Mouse (Mus musculus) hindbrain, embryonic 11.5 days (tissue): ENCODE measurements around the gene Inhbc. TPM values are rescaled to one million over a fixed set of nuclear protein-coding genes. Genes with fewer than 3 reads are reported as not detected.
"Not testable (repeated sequence)": the region's sequence is repeated elsewhere in the genome, so short reads cannot be mapped to it uniquely, and the experiment has no call there.

ENCODE experiments used
- ATAC-seq: fragments of 200-750 bp; cut with Nextera tagmentation; 2 replicates; pipeline ENCODE4 v1.8.0; 2017; ENCODE audit warnings: mild to moderate bottlenecking, moderate TSS enrichment, moderate library complexity; ENCODE audit not compliant: low FRiP score
- DNase-seq: peaks from one replicate; pipeline ENCODE4 v3.0.0-alpha.2; 2015; ENCODE audit warnings: low spot score
- H3K27ac ChIP-seq: fragments of 300-500 bp; sonication (generic); 2 replicates; pipeline ENCODE4 v1.5.1; 2014; ENCODE audit warnings: mild to moderate bottlenecking, low read depth, low read length
- H3K27me3 ChIP-seq: fragments of 300-500 bp; sonication (generic); 2 replicates; pipeline ENCODE4 v1.6.1; 2014; ENCODE audit warnings: mild to moderate bottlenecking, low read length, moderate library complexity, mixed read lengths; ENCODE audit not compliant: control insufficient read depth, insufficient read depth
- H3K36me3 ChIP-seq: fragments of 300-500 bp; sonication (generic); 2 replicates; pipeline ENCODE4 v1.6.1; 2014; ENCODE audit warnings: mild to moderate bottlenecking, low read length, moderate library complexity, mixed read lengths; ENCODE audit not compliant: control insufficient read depth, insufficient read depth
- H3K4me1 ChIP-seq: fragments of 300-500 bp; sonication (generic); replicated peaks from 2 replicates; pipeline ENCODE4 v1.6.1; 2014; ENCODE audit warnings: low read length, mixed read lengths; ENCODE audit not compliant: control insufficient read depth, insufficient read depth
- H3K4me2 ChIP-seq: fragments of 300-500 bp; sonication (generic); replicated peaks from 2 replicates; pipeline ENCODE4 v1.6.1; 2014; ENCODE audit warnings: mild to moderate bottlenecking, low read depth, low read length
- H3K4me3 ChIP-seq: fragments of 300-500 bp; sonication (generic); 2 replicates; pipeline ENCODE4 v1.5.1; 2014; ENCODE audit warnings: low read depth, low read length
- H3K9ac ChIP-seq: fragments of 300-500 bp; sonication (generic); 2 replicates; pipeline ENCODE4 v1.6.1; 2014; ENCODE audit warnings: low read depth, low read length
- H3K9me3 ChIP-seq: fragments of 300-500 bp; sonication (generic); 2 replicates; pipeline ENCODE4 v1.6.1; 2016; ENCODE audit warnings: low read length; ENCODE audit not compliant: control insufficient read depth
- WGBS: fragments of 180-500 bp; shearing (Covaris S2); extraction: QIAGEN DNeasy Blood & Tissue Kit; methylation state at CpG from one replicate; pipeline ENCODE4 v1.1.7; 2014; 5-methylcytosine and 5-hydroxymethylcytosine counted together
- polyA plus RNA-seq: library from polyadenylated mRNA; unstranded; fragments of >200 nt; fragmentation: Nextera tagmentation; extraction: Ambion mirVana; gene quantifications from 2 replicates; pipeline ENCODE4 v1.2.1, GENCODE M21; 2014

Gene Inhbc
- polyA plus RNA-seq, 1 experiment from 2014 or later = not detected

- Histone ChIP-seq H3K9ac (no peak overlapping the region), H3K27me3 (peaks cover 13% of the 10 kb centered on the region), H3K36me3 (no peaks in the 10 kb centered on the region), H3K4me2 (no peak overlapping the region), H3K9me3 (no peaks in the 10 kb centered on the region), H3K4me1 (no peaks in the 10 kb centered on the region), H3K4me3 (no peak overlapping the region), H3K27ac (no peak overlapping the region)
- 84% methylated on average over 7 of the region's 7 CpGs for WGBS
- no peak for DNase-seq
- no peak for ATAC-seq
These were observed 50.3 kb downstream of the Inhbc start for GRCm38 (mm10) chr10:127319969-127320368.

DNA sequence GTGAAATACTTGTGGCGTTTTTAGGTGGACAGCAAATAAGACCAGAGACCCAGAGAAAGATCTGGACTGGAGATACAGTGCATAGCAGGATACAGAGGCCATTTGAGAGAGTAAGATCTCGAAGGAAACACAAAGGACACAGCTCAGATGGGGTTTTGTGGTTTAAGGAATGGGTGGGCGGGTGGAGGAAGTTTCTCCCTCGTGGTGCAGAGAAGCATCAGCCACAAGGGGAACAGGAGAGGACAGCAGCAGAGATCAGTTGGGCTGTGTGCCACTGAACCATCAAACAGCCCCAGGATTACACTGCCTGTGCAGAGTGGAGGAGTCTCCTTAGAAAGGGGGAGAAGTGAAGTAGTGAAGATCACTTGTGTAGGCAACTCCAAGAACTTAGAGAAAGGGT, 52.2 kb downstream of the Inhbc start:
- no peak overlapping the region for H3K9ac ChIP-seq
- ATAC-seq = no peak
- DNase-seq = no peak
- no peaks in the 10 kb centered on the region for H3K27me3 ChIP-seq
- no peaks in the 10 kb centered on the region for H3K36me3 ChIP-seq
- H3K4me3 ChIP-seq = no peak overlapping the region
- 51% methylated on average over 4 of the region's 4 CpGs for WGBS
- H3K9me3 ChIP-seq = no peaks in the 10 kb centered on the region
- no peak overlapping the region for H3K4me2 ChIP-seq
- no peak overlapping the region for H3K27ac ChIP-seq
- H3K4me1 ChIP-seq = no peaks in the 10 kb centered on the region

GRCm38 (mm10) chr10:127317277-127317676, 53.0 kb downstream of the Inhbc start:
- Histone ChIP-seq H3K4me1 (no peaks in the 10 kb centered on the region), H3K36me3 (no peaks in the 10 kb centered on the region), H3K27ac (no peak overlapping the region), H3K4me3 (no peak overlapping the region), H3K27me3 (no peaks in the 10 kb centered on the region), H3K4me2 (no peak overlapping the region), H3K9ac (no peak overlapping the region), H3K9me3 (no peaks in the 10 kb centered on the region)
- ATAC-seq = no peak
- WGBS = 81% methylated on average over 2 of the region's 2 CpGs
- DNase-seq = no peak

GRCm38 (mm10) chr10:127314950-127315349, 55.3 kb downstream of the Inhbc start:
- not testable (repeated sequence) for H3K36me3 ChIP-seq, H3K4me2 ChIP-seq, H3K27me3 ChIP-seq, H3K9ac ChIP-seq, H3K27ac ChIP-seq, H3K9me3 ChIP-seq, DNase-seq, H3K4me3 ChIP-seq, H3K4me1 ChIP-seq, ATAC-seq
- 83% methylated on average over 1 of the region's 1 CpGs for WGBS

DNA sequence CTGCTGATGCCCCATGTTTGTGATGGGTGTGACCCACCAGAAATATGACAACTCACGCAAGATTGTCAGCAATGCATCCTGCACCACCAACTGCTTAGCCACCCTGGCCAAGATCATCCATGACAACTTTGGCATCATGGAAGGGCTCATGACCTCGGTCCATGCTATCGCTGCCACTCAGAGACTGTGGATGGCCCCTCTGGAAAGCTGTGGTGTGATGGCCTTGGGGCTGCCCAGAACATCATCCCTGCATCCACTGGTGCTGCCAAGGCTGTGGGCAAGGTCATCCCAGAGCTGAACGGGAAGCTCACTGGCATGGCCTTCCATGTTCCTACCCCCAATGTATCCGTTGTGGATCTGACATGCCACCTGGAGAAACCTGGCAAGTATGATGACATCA, 56.7 kb downstream of the Inhbc start:
- 78% methylated on average over 5 of the region's 5 CpGs for WGBS
- not testable (repeated sequence) for H3K27me3 ChIP-seq, H3K4me1 ChIP-seq, H3K4me3 ChIP-seq, H3K4me2 ChIP-seq, DNase-seq, H3K9me3 ChIP-seq, H3K36me3 ChIP-seq, H3K27ac ChIP-seq, ATAC-seq, H3K9ac ChIP-seq

GRCm38 (mm10) chr10:127312858-127313257, 57.4 kb downstream of the Inhbc start:
- Histone ChIP-seq H3K9me3 (no peaks in the 10 kb centered on the region), H3K4me2 (no peak overlapping the region), H3K27ac (no peak overlapping the region), H3K9ac (no peak overlapping the region), H3K27me3 (no peaks in the 10 kb centered on the region), H3K4me1 (peaks cover 4% of the 10 kb centered on the region; the same call in 1 of the 2 replicates), H3K36me3 (peaks cover 4% of the 10 kb centered on the region; the same call in 1 of the 2 replicates), H3K4me3 (no peak overlapping the region)
- DNase-seq = no peak
- ATAC-seq = no peak
- WGBS = 79% methylated on average over 4 of the region's 4 CpGs

DNA sequence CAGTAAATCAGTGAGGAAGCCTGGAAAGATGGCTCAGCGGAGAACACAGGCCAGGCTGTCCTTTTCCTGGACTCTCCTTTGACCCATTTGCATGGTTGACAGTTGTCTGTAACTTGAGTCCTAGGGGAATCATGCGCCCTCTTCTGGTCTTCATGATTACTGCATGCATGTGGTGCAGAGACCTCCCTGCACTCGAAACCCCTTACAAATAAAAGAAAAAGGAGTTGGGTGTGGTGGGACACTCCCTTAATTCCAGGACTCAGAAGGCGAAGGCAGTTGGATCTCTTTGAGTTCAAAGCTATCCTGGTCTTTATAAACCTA, 57.9 kb downstream of the Inhbc start:
- H3K27me3 ChIP-seq = no peaks in the 10 kb centered on the region
- no peak overlapping the region for H3K9ac ChIP-seq
- peak overlapping the region; percentile 51 for H3K4me2 ChIP-seq
- H3K27ac ChIP-seq = no peak overlapping the region
- H3K36me3 ChIP-seq = peaks cover 4% of the 10 kb centered on the region; the same call in 1 of the 2 replicates
- DNase-seq (peak; percentile 94), ATAC-seq (peak; percentile 66)
- H3K4me1 ChIP-seq = peaks cover 4% of the 10 kb centered on the region; the same call in 1 of the 2 replicates
- H3K4me3 ChIP-seq = peak overlapping the region; percentile 85
- 5% methylated on average over 4 of the region's 4 CpGs for WGBS
- no peaks in the 10 kb centered on the region for H3K9me3 ChIP-seq

GRCm38 (mm10) chr10:127311476-127312355, 58.5 kb downstream of the Inhbc start, which contains the start of gene Mars:
TSS of gene Mars (minus strand) at chr10:127311786.
- Histone ChIP-seq H3K27me3 (no peaks in the 10 kb centered on the region), H3K4me2 (peak within 1 kb of the TSS; percentile 51), H3K4me3 (peak within 1 kb of the TSS; percentile 85), H3K4me1 (peaks cover 4% of the 10 kb centered on the region; the same call in 1 of the 2 replicates), H3K9ac (peak within 1 kb of the TSS; percentile 75), H3K36me3 (peaks cover 4% of the 10 kb centered on the region; the same call in 1 of the 2 replicates), H3K27ac (peak within 1 kb of the TSS; percentile 68), H3K9me3 (no peaks in the 10 kb centered on the region)
- DNase-seq = peak; percentile 94
- under 1% methylated on average over 59 of the region's 65 CpGs for WGBS
- peak; percentile 97 for ATAC-seq
